Mouse (Mus musculus): ENCODE results near the gene Olfr885. TPM values are rescaled to one million over a fixed set of nuclear protein-coding genes. Genes with fewer than 3 reads are reported as not detected.

Olfr885 gene
- polyA plus RNA-seq (2012; ENCODE audit: low replicate concordance), result not detected in 2 replicates

DNA sequence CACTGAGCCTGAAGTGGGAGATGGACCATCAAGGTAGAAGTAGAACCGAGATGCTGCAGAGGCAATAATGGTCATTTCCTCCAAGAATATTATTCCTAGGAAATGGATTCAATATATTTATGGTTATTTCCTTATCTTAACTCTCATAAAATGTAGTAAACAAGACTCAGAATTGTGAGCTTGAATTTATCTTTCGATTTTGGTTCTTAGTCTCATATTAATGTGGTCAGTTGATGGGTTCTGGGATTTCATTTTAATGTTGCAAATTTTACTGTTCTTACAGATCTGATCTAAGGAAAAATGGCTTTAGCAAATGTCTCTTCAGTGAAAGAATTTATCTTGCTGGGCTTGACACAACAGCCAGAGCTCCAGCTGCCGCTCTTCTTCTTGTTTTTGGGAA is at the start of gene Olfr885:
TSS of gene Olfr885 (plus strand) at position 301 of the 400 bp plus-strand sequence.

GRCm38 (mm10) chr9:38025508-38025907 is 35.6 kb upstream of the Olfr885 start, which contains the start of gene Olfr883:
TSS of gene Olfr883 (plus strand) at chr9:38025808.

GRCm38 (mm10) chr9:38046255-38046654 is 14.9 kb upstream of the Olfr885 start, which contains the start of gene Olfr884:
TSS of gene Olfr884 (plus strand) at chr9:38046555.

DNA sequence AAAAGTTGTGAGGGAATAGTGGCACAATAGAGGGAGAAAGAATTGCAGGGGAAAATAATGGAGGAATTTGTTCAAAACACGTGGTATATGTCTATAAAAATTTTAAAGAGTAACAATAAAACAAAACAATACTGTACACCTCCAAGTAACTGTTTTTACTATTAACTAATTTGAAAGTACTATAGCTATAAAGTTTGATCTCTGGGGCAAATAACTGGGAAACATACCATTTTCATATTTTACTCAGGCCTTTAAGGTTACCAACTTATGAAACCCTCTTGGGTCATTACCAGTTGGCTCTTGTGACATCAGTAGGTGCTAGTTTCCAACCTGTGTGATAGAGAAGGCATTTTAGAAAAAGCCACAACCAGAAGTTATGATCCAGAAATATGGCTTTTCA is 22.6 kb downstream of the Olfr885 start, which contains the start of gene Olfr887:
TSS of gene Olfr887 (plus strand) at position 301 of the 400 bp plus-strand sequence.

DNA sequence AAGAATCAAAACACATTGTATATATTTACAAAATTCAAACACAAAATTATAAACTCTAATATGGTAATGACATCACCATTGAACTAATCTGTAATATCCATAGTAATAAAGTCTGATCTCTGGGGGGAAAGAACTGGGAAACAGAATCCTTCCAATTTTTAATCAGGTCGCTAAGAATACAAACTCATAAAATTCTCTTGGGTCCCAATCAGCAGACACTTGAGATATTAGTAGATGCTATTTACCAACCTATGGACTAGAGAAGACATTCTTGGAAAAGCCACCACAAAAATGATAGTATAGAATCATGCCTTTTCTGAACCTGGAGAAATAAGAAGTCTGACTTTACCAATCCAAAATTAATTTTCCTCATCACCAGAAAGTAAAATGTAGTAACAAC is 46.7 kb downstream of the Olfr885 start, which contains the start of gene Olfr888:
TSS of gene Olfr888 (plus strand) at position 301 of the 400 bp plus-strand sequence.

Other genes with a start within 250 kb of the Olfr885 start
- not detected in 2 replicates for gene Olfr877, start 207.1 kb upstream of the Olfr885 start, polyA plus RNA-seq (2012; ENCODE audit: low replicate concordance)
- 0.03 TPM in 1 of 2 replicates, not detected in the other for gene Olfr145, start 164.6 kb upstream of the Olfr885 start, polyA plus RNA-seq (2012; ENCODE audit: low replicate concordance)
- not detected in 2 replicates for gene Olfr878, start 143.5 kb upstream of the Olfr885 start, polyA plus RNA-seq (2012; ENCODE audit: low replicate concordance)
- not detected in 2 replicates for gene Olfr881, start 69.5 kb upstream of the Olfr885 start, polyA plus RNA-seq (2012; ENCODE audit: low replicate concordance)
- gene Olfr883, start 35.5 kb upstream of the Olfr885 start, polyA plus RNA-seq (2012; ENCODE audit: low replicate concordance), result not detected in 2 replicates
- not detected in 2 replicates for gene Olfr884, start 14.8 kb upstream of the Olfr885 start, polyA plus RNA-seq (2012; ENCODE audit: low replicate concordance)
- gene Olfr887, start 22.8 kb downstream of the Olfr885 start, polyA plus RNA-seq (2012; ENCODE audit: low replicate concordance), result 0.05 TPM in 1 of 2 replicates, not detected in the other
- not detected in 2 replicates for gene Olfr888, start 46.8 kb downstream of the Olfr885 start, polyA plus RNA-seq (2012; ENCODE audit: low replicate concordance)
- not detected in 2 replicates for gene Olfr889, start 53.9 kb downstream of the Olfr885 start, polyA plus RNA-seq (2012; ENCODE audit: low replicate concordance)
- not detected in 2 replicates for gene Olfr890, start 81.2 kb downstream of the Olfr885 start, polyA plus RNA-seq (2012; ENCODE audit: low replicate concordance)
- gene Olfr891, start 119.5 kb downstream of the Olfr885 start, polyA plus RNA-seq (2012; ENCODE audit: low replicate concordance), result not detected in 2 replicates
- not detected in 2 replicates for gene Olfr893, start 147.0 kb downstream of the Olfr885 start, polyA plus RNA-seq (2012; ENCODE audit: low replicate concordance)
- gene Olfr894, start 156.7 kb downstream of the Olfr885 start, polyA plus RNA-seq (2012; ENCODE audit: low replicate concordance), result not detected in 2 replicates
- not detected in 2 replicates for gene Olfr143, start 191.5 kb downstream of the Olfr885 start, polyA plus RNA-seq (2012; ENCODE audit: low replicate concordance)
- gene Olfr895, start 206.5 kb downstream of the Olfr885 start, polyA plus RNA-seq (2012; ENCODE audit: low replicate concordance), result not detected in 2 replicates
- gene Olfr896-ps1, start 229.8 kb downstream of the Olfr885 start, polyA plus RNA-seq (2012; ENCODE audit: low replicate concordance), result not detected in 2 replicates

All from leukemia stem cell, adult 10-12 weeks (primary cell).